Mouse (Mus musculus) embryo, embryonic 9.5 days (tissue): ENCODE data around the gene Rbms1.

ENCODE experiments used
- DNase-seq: peaks from one replicate; pipeline ENCODE4 v3.0.0-alpha.2; 2017; ENCODE audit errors: extremely low spot score

Gene Rbms1

DNA sequence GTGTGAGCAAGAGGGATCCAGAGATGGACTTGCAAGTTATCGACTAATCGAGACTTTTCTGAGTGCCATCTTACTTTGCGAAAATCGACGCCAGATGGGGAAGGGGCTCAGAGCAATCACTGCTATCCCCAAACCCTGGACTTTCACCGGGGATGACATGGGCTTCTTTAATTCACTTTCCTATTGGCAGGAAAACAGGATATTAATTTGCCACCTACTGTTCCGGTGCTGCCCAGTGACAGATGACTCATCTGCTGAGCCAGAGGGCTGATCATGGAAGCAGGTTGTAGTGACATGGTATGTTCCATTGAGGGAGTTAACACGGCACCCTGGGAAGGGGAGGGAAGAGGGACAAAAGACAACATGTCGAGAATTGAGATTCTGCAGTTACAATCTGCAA is 206.8 kb downstream of the Rbms1 start:
- no peak for DNase-seq

- DNase-seq, result no peak
Observed at GRCm38 (mm10) chr2:60755101-60755500, 207.9 kb downstream of the Rbms1 start.

DNA sequence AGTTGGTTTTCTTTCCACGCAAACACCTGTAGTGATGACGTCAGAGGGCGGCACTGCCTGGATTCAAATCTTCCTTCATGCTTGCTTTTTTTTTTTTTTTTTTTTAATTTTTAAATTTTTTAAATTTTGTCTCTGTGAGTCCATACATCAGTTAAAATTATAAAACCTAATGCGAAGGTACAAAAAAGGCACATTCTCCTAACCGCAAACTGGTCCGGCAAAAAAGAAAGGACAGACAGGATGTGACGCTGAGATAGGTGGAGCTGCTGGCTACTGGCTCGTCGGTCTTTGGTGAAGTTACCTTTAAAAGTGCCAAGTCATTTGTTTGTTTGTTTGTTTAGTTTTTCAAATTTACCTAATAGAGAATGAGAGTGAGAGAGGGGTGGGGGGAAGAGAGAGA is 211.7 kb downstream of the Rbms1 start:
- no peak for DNase-seq

DNA sequence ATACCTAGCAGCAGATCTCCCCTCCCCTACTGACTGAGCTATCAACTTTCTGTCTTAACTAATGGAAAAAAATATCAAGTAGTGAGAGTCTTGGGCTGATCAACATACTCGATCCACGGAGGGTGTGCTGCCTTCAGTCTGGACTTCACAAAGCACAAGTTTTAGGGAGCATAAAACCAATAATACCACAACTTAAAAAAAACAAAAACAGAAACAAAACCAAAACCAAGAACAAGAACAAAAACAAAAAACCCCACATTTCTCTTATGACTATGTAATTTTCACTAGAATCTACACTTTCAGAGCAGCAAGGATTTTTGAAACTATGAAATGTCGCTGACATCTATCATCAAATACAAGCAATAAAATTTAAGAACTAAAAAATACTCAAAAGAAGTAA is 212.4 kb downstream of the Rbms1 start:
- no peak for DNase-seq

DNA sequence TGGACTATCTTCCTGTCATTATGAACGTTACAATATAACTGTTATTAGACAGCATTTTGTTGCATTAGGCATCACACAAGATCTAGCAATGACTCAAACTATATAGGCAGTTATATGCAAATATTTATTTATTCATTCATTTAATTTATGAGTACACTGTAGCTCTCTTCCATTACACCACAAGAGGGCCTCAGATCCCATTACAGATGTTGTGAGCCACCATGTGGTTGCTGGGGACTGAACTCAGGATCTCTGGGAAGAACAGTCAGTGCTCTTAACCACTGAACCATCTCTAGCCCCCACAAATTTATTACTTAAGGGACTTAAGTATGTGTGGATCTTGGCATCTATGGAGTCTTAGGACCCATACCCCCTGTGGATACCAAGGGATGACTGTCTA is 214.4 kb downstream of the Rbms1 start:
- no peak for DNase-seq

DNA sequence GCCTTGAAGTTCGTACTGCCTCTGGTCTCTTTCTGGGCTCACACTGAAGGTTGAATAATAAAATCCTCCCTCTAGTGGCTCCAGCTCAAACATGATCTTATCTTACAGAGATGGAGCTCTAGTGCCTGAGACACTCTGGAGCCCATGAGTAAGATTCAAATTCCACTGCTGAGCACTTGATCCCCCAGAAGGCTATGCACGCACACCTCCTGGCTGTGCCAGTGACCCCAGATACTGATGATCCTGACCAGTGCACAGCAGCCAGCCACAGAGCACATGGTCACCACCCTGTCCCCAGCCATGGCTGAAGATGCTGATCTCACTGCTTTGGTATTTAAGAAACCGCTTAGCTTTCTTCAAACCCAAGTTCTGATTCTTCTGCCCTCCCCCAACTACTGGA is 215.4 kb downstream of the Rbms1 start:
- DNase-seq, result no peak

GRCm38 (mm10) chr2:60744674-60745073 is 218.3 kb downstream of the Rbms1 start:
- no peak for DNase-seq

GRCm38 (mm10) chr2:60739389-60740137 is 223.4 kb downstream of the Rbms1 start:
- no peak for DNase-seq

DNA sequence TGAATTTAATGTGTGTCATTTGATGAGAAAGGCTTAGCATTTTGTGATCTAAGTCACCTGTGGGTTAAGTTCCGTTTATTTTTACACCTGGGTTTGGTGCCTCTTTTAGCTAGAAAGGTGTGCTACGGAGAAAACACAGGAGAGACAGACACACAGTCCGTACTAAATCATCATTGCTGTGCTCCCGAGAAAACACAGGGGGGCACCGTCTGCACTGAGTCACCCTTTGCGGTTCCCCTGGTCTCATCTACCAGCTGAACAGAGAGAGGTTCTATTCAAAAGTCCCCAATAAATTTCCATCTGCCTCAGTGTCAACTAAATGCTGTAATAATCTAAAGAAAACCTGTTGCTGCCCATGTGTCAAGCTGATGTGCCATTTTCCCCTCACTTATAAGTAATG is 232.1 kb downstream of the Rbms1 start:
- no peak for DNase-seq

DNA sequence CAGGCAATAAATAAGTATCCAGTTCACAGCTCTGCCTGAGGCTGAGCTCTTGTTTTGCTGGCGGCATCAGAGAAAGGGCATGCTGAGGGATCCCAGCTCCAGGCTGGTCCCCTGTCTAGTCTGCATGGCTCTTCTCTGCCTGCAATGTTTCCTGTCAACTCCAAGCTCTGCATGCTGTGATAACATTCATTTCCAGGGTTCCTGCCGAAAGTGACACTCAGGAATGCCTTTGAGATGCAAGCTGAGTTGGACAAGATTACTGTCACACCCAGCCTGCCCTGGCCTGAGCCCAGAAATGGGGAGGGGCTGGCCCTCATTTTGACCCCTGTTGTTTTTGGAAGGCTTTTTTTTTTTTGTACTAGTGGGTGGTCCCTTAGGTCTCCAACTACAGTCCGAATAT is 233.0 kb downstream of the Rbms1 start:
- peak; percentile 72 for DNase-seq

DNA sequence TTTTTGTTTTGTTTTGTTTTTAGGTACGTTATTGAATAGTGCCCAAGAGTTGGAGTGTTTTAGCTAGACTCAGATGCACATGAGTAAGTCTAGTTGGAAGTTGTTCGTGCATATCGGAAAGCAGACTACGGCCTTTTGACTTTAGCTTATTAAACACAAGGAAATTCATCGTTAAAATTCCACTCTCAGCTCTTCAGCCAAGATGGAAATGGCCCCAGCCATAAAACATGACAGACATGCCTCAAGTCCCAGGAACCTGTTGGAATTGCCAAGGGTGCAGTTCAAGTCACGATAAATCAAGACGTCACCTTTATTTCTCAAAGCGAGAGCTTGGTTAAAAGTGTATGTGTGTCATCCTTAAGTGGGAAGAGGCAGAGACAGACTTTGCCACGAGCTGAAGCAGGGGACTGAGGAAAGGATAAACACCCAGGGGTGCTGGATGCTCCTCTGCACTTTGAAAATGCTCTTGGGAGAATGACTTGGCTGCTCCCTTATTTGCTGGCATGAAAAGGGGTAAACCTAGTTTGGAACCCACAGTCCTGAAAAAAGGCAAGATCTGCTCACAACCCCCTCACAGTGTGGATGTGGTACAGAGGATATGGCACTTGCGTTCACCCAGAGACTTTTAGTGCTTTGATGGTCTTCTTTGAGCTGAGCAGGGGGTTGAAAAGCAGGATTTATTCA is 233.9 kb downstream of the Rbms1 start:
- DNase-seq, result no peak

- no peak for DNase-seq
Observed at GRCm38 (mm10) chr2:60724660-60725059, 238.3 kb downstream of the Rbms1 start.

- no peak for DNase-seq
Observed at GRCm38 (mm10) chr2:60722967-60723366, 240.0 kb downstream of the Rbms1 start.

- DNase-seq, result no peak
Observed at GRCm38 (mm10) chr2:60722514-60722913, 240.5 kb downstream of the Rbms1 start, which contains the start of gene Itgb6. TSS of gene Itgb6 (minus strand) at chr2:60722643.

DNA sequence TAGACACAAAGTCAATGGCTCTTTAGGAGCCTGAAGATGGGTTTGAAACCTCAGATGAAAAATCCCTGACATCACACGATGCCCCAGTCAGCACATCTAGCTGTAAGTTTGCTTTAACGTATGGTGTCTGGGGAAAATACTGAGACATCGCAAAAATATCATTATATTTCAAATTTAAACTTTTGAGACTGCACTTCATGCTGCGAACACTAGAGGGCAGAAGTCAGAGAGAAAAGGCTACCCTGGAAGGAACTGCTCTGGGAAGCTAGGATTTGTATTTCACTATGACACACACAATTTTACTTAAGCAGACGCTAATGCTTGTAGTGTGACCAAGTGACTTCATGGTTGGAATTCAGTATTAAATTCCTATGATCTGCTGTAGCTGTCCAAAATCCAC is 242.1 kb downstream of the Rbms1 start:
- no peak for DNase-seq

- DNase-seq, result no peak
Observed at GRCm38 (mm10) chr2:60720205-60720604, 242.8 kb downstream of the Rbms1 start.

GRCm38 (mm10) chr2:60717348-60717747 is 245.6 kb downstream of the Rbms1 start:
- no peak for DNase-seq

DNA sequence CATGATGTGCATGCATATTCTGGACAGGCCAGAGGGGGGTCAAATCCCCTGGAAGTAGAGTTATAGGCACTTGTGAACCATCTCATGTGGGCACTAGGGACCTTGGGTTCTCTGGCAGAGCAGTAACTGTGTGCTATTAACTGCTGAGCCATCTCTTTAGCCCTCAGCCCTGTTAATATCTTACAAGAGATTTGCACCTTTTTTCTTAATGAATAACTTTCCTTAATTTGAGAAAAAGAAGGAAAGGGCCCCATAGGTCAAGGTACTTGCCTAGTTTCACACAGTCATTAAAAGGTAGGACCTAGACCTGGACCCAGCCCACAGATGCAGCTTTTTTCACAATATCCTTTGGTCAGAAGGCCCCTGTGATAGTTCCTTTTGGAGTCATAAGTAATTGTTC is 246.4 kb downstream of the Rbms1 start:
- DNase-seq, result no peak

DNA sequence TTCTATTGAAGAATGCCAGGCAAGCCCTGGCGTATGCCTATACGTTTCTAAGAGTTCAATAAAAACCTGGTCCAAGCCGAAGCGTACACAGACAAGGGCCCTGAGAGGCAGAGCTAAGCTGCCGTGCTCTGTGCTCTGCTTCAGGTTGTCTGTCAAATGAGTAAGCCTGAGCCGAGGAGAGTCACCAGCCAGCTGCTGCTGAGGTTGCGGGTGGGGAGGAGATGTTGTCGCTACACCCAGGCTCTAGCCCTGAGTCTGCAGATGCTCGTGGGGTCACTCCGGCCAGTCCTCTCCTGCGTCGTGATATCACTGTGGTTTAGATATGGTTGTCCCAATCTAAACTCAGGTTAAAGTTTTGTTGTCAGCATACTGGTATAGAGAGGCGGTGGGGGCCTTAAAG is 247.2 kb downstream of the Rbms1 start:
- no peak for DNase-seq

DNA sequence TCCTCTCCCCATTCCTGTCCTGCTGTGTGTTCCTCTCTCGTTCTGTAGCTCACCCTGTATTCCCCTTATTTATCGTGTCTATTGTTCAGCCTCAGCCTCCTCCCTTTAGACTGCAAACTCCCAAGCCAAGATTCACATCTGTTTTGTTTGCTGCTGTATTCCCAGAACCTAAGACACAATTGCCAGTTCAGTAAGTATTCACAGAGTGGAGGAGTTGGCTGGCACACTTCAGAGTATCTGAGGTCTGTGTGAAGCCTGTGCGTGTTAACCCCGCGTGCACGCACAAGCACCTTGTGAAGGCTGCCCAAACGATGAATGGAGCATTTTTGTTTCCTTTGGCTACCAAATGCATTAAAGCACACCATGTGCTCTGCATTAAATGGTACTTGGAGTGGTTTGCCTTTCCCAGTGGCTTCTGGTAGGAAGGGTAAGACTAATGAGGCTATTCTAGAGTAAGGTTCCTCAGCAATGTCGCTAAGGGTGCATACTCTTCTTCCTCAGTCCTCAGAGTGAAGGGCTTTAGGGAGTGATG is 248.0 kb downstream of the Rbms1 start:
- DNase-seq, result no peak

GRCm38 (mm10) chr2:60714475-60714874 is 248.5 kb downstream of the Rbms1 start:
- DNase-seq, result no peak

GRCm38 (mm10) chr2:60713857-60714256 is 249.1 kb downstream of the Rbms1 start:
- DNase-seq, result no peak

- DNase-seq, result no peak
Observed at GRCm38 (mm10) chr2:60712891-60713290, 250.1 kb downstream of the Rbms1 start.
